Mouse (Mus musculus): ENCODE measurements at regions not wholly inside any gene's neighbourhood (a gene's known extent, or its start where the extent isn't known, plus 50 kb on each side); places are given as distances from the start of the nearest gene placed in this dataset.

- Histone ChIP-seq H3K27me3 (replicated peaks; ENCODE audit: control insufficient read depth, insufficient read depth, low read length) (no peaks in the 10 kb centered on the region), H3K27ac (ENCODE audit: insufficient read depth, low read depth, low read length) (no peak overlapping the region), H3K4me3 (ENCODE audit: insufficient read depth, low read depth, low read length) (no peak overlapping the region), H3K4me1 (ENCODE audit: control insufficient read depth, insufficient read depth, low read length) (no peaks in the 10 kb centered on the region), H3K36me3 (ENCODE audit: control insufficient read depth, insufficient read depth, low read length) (no peaks in the 10 kb centered on the region)
- DNase-seq, result no peak
- TF ChIP-seq CTCF (conservative IDR thresholded peaks at IDR 0.05; ENCODE audit: insufficient read depth, insufficient read length, low read depth, low read length) (no peak), POLR2A (IDR thresholded peaks at IDR 0.05; ENCODE audit: low read depth, low read length) (no peak)
- 82% methylated on average over 3 of the region's 3 CpGs for WGBS
These were observed 68.1 kb upstream of the Ppm1j start for GRCm38 (mm10) chr3:104712711-104713110.

- no peak overlapping the region for H3K27ac ChIP-seq (ENCODE audit: insufficient read depth, low read depth, low read length)
- DNase-seq, result peak; percentile 78
- H3K4me1 ChIP-seq (ENCODE audit: control insufficient read depth, insufficient read depth, low read length), result no peaks in the 10 kb centered on the region
- no peaks in the 10 kb centered on the region for H3K27me3 ChIP-seq (replicated peaks; ENCODE audit: control insufficient read depth, insufficient read depth, low read length)
- 24% methylated on average over 8 of the region's 8 CpGs for WGBS
- TF ChIP-seq POLR2A (IDR thresholded peaks at IDR 0.05; ENCODE audit: low read depth, low read length) (no peak), CTCF (conservative IDR thresholded peaks at IDR 0.05; ENCODE audit: insufficient read depth, insufficient read length, low read depth, low read length) (peak; percentile 98)
- no peaks in the 10 kb centered on the region for H3K36me3 ChIP-seq (ENCODE audit: control insufficient read depth, insufficient read depth, low read length)
- no peak overlapping the region for H3K4me3 ChIP-seq (ENCODE audit: insufficient read depth, low read depth, low read length)
These were observed 66.8 kb upstream of the Ppm1j start for GRCm38 (mm10) chr3:104713836-104714631.

GRCm38 (mm10) chr3:104714679-104715326 lies 66.1 kb upstream of the Ppm1j start:
- no peaks in the 10 kb centered on the region for H3K36me3 ChIP-seq (ENCODE audit: control insufficient read depth, insufficient read depth, low read length)
- peak; percentile 64 for TF ChIP-seq CTCF (conservative IDR thresholded peaks at IDR 0.05; ENCODE audit: insufficient read depth, insufficient read length, low read depth, low read length)
- no peak for TF ChIP-seq POLR2A (IDR thresholded peaks at IDR 0.05; ENCODE audit: low read depth, low read length)
- DNase-seq, result peak; percentile 26
- H3K27me3 ChIP-seq (replicated peaks; ENCODE audit: control insufficient read depth, insufficient read depth, low read length), result no peaks in the 10 kb centered on the region
- no peak overlapping the region for H3K27ac ChIP-seq (ENCODE audit: insufficient read depth, low read depth, low read length)
- no peaks in the 10 kb centered on the region for H3K4me1 ChIP-seq (ENCODE audit: control insufficient read depth, insufficient read depth, low read length)
- 49% methylated on average over 11 of the region's 11 CpGs for WGBS
- no peak overlapping the region for H3K4me3 ChIP-seq (ENCODE audit: insufficient read depth, low read depth, low read length)
